Mouse (Mus musculus) ES-E14 (cell line): Measurements from ENCODE around the gene She.
A peak's percentile ranks its signal among the peaks of the same experiment; 100 is the strongest.

Experiments
- CHD2 ChIP-seq: IDR thresholded peaks from 2 replicates; pipeline ENCODE4 v1.6.1; 2014; ENCODE audit warnings: mild to moderate bottlenecking, low read depth, low read length, inconsistent platforms
- MAFK ChIP-seq: IDR thresholded peaks from 2 replicates; pipeline ENCODE4 v1.6.1; 2014; ENCODE audit warnings: mild to moderate bottlenecking, low read depth, low read length, inconsistent platforms; ENCODE audit not compliant: insufficient read depth
- ZC3H11A ChIP-seq: IDR thresholded peaks from 2 replicates; pipeline ENCODE4 v1.6.1; 2012; ENCODE audit warnings: low read depth, mild to moderate bottlenecking, inconsistent platforms, low read length, borderline replicate concordance

DNA sequence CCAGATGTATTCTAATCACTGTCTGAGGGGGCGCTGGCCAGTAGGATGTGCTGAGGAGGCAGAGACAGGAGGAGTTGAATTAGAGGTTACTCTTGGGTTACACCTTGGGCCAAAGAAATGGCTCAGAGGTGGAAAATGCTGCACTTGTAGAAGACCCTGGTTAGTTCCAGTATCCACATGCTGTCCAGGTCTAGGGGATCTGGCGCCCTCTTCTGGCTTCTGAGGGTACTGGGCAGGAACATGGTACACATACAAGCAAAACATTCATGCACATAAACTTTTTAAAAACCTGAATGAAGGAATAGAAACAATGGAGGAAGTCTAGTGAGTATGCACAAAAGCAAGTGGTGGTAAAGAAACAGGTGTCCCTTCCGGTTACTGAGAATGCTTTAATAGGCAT is 26.2 kb downstream of the She start:
- TF ChIP-seq CHD2 (no peak), MAFK (no peak), ZC3H11A (0 out of 2 replicates have a peak, but pooled peaks have one; percentile 4)
